Mouse (Mus musculus) midbrain, embryonic 15.5 days (tissue): ENCODE results near the gene Vps18. TPM values are rescaled to one million over a fixed set of nuclear protein-coding genes. Genes with fewer than 3 reads are reported as not detected.

Experiments used
- ATAC-seq: fragments of 200-750 bp; cut with Nextera tagmentation; replicated peaks from 2 replicates; pipeline ENCODE4 v1.8.0; 2017; ENCODE audit warnings: moderate TSS enrichment
- H3K27ac ChIP-seq: fragments of 300-500 bp; sonication (generic); 2 replicates; pipeline ENCODE4 v1.5.1; 2015; ENCODE audit warnings: mild to moderate bottlenecking, inconsistent platforms
- H3K27me3 ChIP-seq: fragments of 300-500 bp; sonication (generic); replicated peaks from 2 replicates; pipeline ENCODE4 v1.6.1; 2015; ENCODE audit warnings: inconsistent platforms
- H3K36me3 ChIP-seq: fragments of 300-500 bp; sonication (generic); replicated peaks from 2 replicates; pipeline ENCODE4 v1.6.1; 2015; ENCODE audit warnings: inconsistent platforms
- H3K4me1 ChIP-seq: fragments of 300-500 bp; sonication (generic); 2 replicates; pipeline ENCODE4 v1.6.1; 2015; ENCODE audit warnings: inconsistent platforms
- H3K4me2 ChIP-seq: fragments of 300-500 bp; sonication (generic); 2 replicates; pipeline ENCODE4 v1.6.1; 2015; ENCODE audit warnings: inconsistent platforms, mild to moderate bottlenecking, moderate library complexity
- H3K4me3 ChIP-seq: fragments of 300-500 bp; sonication (generic); 2 replicates; pipeline ENCODE4 v1.5.1; 2015; ENCODE audit warnings: mild to moderate bottlenecking, inconsistent platforms
- H3K9ac ChIP-seq: fragments of 300-500 bp; sonication (generic); 2 replicates; pipeline ENCODE4 v1.6.1; 2015; ENCODE audit warnings: mild to moderate bottlenecking, inconsistent platforms
- H3K9me3 ChIP-seq: fragments of 300-500 bp; sonication (generic); 2 replicates; pipeline ENCODE4 v1.6.1; 2016; ENCODE audit warnings: inconsistent platforms
- WGBS: fragments of 180-500 bp; shearing (Covaris S2); methylation state at CpG from one replicate; pipeline ENCODE4 v1.1.7; 2015; ENCODE audit warnings: mixed read lengths; 5-methylcytosine and 5-hydroxymethylcytosine counted together
- polyA plus RNA-seq: library from polyadenylated mRNA; unstranded; fragments of >200 nt; fragmentation: Nextera tagmentation; extraction: Ambion mirVana; gene quantifications from 2 replicates; pipeline ENCODE4 v1.2.1, GENCODE M21; 2015

Gene Vps18
- polyA plus RNA-seq, 1 experiment from 2014 or later: 32.3 TPM

GRCm38 (mm10) chr2:119262978-119263377 lies 25.6 kb upstream of the Vps18 start:
- WGBS: 46% methylated on average over 8 of the region's 8 CpGs
- no peaks in the 10 kb centered on the region for H3K27me3 ChIP-seq
- no peak overlapping the region for H3K27ac ChIP-seq
- H3K36me3 ChIP-seq: no peaks in the 10 kb centered on the region
- H3K4me3 ChIP-seq: no peak overlapping the region
- H3K9me3 ChIP-seq: no peaks in the 10 kb centered on the region
- H3K9ac ChIP-seq: no peak overlapping the region
- ATAC-seq: no peak
- H3K4me2 ChIP-seq: no peak overlapping the region
- no peaks in the 10 kb centered on the region; the same call in 1 of the 2 replicates for H3K4me1 ChIP-seq

- H3K36me3 ChIP-seq: no peaks in the 10 kb centered on the region
- H3K27me3 ChIP-seq: no peaks in the 10 kb centered on the region
- H3K4me3 ChIP-seq: no peak overlapping the region
- H3K9ac ChIP-seq: no peak overlapping the region
- 88% methylated on average over 5 of the region's 5 CpGs for WGBS
- ATAC-seq: no peak
- H3K27ac ChIP-seq: no peak overlapping the region
- H3K9me3 ChIP-seq: no peaks in the 10 kb centered on the region
- no peak overlapping the region for H3K4me2 ChIP-seq
- H3K4me1 ChIP-seq: peaks cover 5% of the 10 kb centered on the region
These were observed 24.7 kb upstream of the Vps18 start for GRCm38 (mm10) chr2:119263813-119264212.

- H3K36me3 ChIP-seq: no peaks in the 10 kb centered on the region
- H3K4me1 ChIP-seq: peaks cover 23% of the 10 kb centered on the region
- H3K27me3 ChIP-seq: no peaks in the 10 kb centered on the region; the same call in 1 of the 2 replicates
- WGBS: 44% methylated on average over 9 of the region's 9 CpGs
- H3K27ac ChIP-seq: peak overlapping the region; percentile 85
- H3K9me3 ChIP-seq: no peaks in the 10 kb centered on the region
- H3K4me2 ChIP-seq: peak overlapping the region; percentile 63
- peak overlapping the region; percentile 61 for H3K4me3 ChIP-seq
- no peak; the same call in 1 of the 2 replicates for ATAC-seq
- peak overlapping the region; percentile 75 for H3K9ac ChIP-seq
These were observed 18.3 kb upstream of the Vps18 start for GRCm38 (mm10) chr2:119270286-119270642.

GRCm38 (mm10) chr2:119270643-119271331 lies 17.8 kb upstream of the Vps18 start, which contains the start of gene Rhov:
TSS of gene Rhov (minus strand) at chr2:119271272.
- under 1% methylated on average over 49 of the region's 49 CpGs for WGBS
- peak; percentile 89 for ATAC-seq
- H3K4me1 ChIP-seq: peaks cover 23% of the 10 kb centered on the region

GRCm38 (mm10) chr2:119274126-119274525 lies 14.4 kb upstream of the Vps18 start:
- no peaks in the 10 kb centered on the region; the same call in 1 of the 2 replicates for H3K27me3 ChIP-seq
- no peak for ATAC-seq
- no peaks in the 10 kb centered on the region for H3K36me3 ChIP-seq
- no peaks in the 10 kb centered on the region for H3K9me3 ChIP-seq
- peaks cover 15% of the 10 kb centered on the region for H3K4me1 ChIP-seq
- 79% methylated on average over 1 of the region's 1 CpGs for WGBS
- no peak overlapping the region for H3K27ac ChIP-seq
- no peak overlapping the region for H3K9ac ChIP-seq
- no peak overlapping the region for H3K4me3 ChIP-seq
- no peak overlapping the region for H3K4me2 ChIP-seq

More at GRCm38 (mm10) chr2:119270643-119271331, 17.8 kb upstream of the Vps18 start, which contains the start of gene Rhov:
- Histone ChIP-seq H3K4me3 (peak within 1 kb of the TSS; percentile 61), H3K27ac (peak within 1 kb of the TSS; percentile 85), H3K27me3 (no peaks in the 10 kb centered on the region; the same call in 1 of the 2 replicates), H3K36me3 (no peaks in the 10 kb centered on the region), H3K4me2 (peak within 1 kb of the TSS; percentile 63), H3K9me3 (no peaks in the 10 kb centered on the region), H3K9ac (peak within 1 kb of the TSS; percentile 75)

- WGBS: 83% methylated on average over 7 of the region's 7 CpGs
- Histone ChIP-seq H3K9me3 (no peaks in the 10 kb centered on the region), H3K27ac (no peak overlapping the region), H3K9ac (no peak overlapping the region), H3K27me3 (no peaks in the 10 kb centered on the region), H3K4me2 (no peak overlapping the region), H3K36me3 (no peaks in the 10 kb centered on the region), H3K4me1 (no peaks in the 10 kb centered on the region), H3K4me3 (no peak overlapping the region)
- no peak for ATAC-seq
These were observed 11.6 kb upstream of the Vps18 start for GRCm38 (mm10) chr2:119276926-119277325.

- Histone ChIP-seq H3K36me3 (no peaks in the 10 kb centered on the region), H3K27me3 (no peaks in the 10 kb centered on the region), H3K27ac (no peak overlapping the region), H3K9me3 (no peaks in the 10 kb centered on the region), H3K9ac (no peak overlapping the region), H3K4me1 (no peaks in the 10 kb centered on the region), H3K4me2 (no peak overlapping the region), H3K4me3 (no peak overlapping the region)
- no peak for ATAC-seq
- 92% methylated on average over 23 of the region's 23 CpGs for WGBS
These were observed 10.7 kb upstream of the Vps18 start for GRCm38 (mm10) chr2:119277810-119278209.

GRCm38 (mm10) chr2:119281899-119282565 lies 6.5 kb upstream of the Vps18 start:
- Histone ChIP-seq H3K4me3 (no peak overlapping the region), H3K4me2 (no peak overlapping the region), H3K27ac (no peak overlapping the region), H3K27me3 (no peaks in the 10 kb centered on the region), H3K9ac (no peak overlapping the region), H3K36me3 (no peaks in the 10 kb centered on the region), H3K9me3 (no peaks in the 10 kb centered on the region), H3K4me1 (no peaks in the 10 kb centered on the region)
- 95% methylated on average over 7 of the region's 7 CpGs for WGBS
- no peak for ATAC-seq

- Histone ChIP-seq H3K4me2 (no peak overlapping the region), H3K9me3 (no peaks in the 10 kb centered on the region), H3K4me1 (peaks cover 22% of the 10 kb centered on the region), H3K9ac (no peak overlapping the region), H3K27ac (no peak overlapping the region), H3K27me3 (no peaks in the 10 kb centered on the region), H3K36me3 (0 out of 2 replicates have a peak, but pooled peaks cover 8% of the 10 kb centered on the region), H3K4me3 (no peak overlapping the region)
- no peak for ATAC-seq
- WGBS: 90% methylated on average over 5 of the region's 5 CpGs
These were observed 1.2 kb upstream of the Vps18 start for GRCm38 (mm10) chr2:119287372-119287771.

- peak; percentile 32; the same call in 1 of the 2 replicates for ATAC-seq
- peak overlapping the region; percentile 60 for H3K27ac ChIP-seq
- peak overlapping the region; percentile 92 for H3K4me2 ChIP-seq
- peak overlapping the region; percentile 70 for H3K4me3 ChIP-seq
- H3K4me1 ChIP-seq: peaks cover 22% of the 10 kb centered on the region
- H3K36me3 ChIP-seq: peaks cover 20% of the 10 kb centered on the region; the same call in 1 of the 2 replicates
- H3K9me3 ChIP-seq: no peaks in the 10 kb centered on the region
- H3K9ac ChIP-seq: peak overlapping the region; percentile 69
- H3K27me3 ChIP-seq: no peaks in the 10 kb centered on the region
- 3% methylated on average over 11 of the region's 11 CpGs for WGBS
These were observed 475 bp downstream of the Vps18 start for GRCm38 (mm10) chr2:119289014-119289416.

- H3K9ac ChIP-seq: no peak overlapping the region
- H3K36me3 ChIP-seq: peaks cover 24% of the 10 kb centered on the region; the same call in 1 of the 2 replicates
- H3K9me3 ChIP-seq: no peaks in the 10 kb centered on the region
- H3K27me3 ChIP-seq: no peaks in the 10 kb centered on the region
- H3K27ac ChIP-seq: no peak overlapping the region
- peaks cover 22% of the 10 kb centered on the region for H3K4me1 ChIP-seq
- H3K4me3 ChIP-seq: no peak overlapping the region
- ATAC-seq: no peak
- 94% methylated on average over 5 of the region's 5 CpGs for WGBS
- no peak overlapping the region for H3K4me2 ChIP-seq
These were observed 3.7 kb downstream of the Vps18 start for GRCm38 (mm10) chr2:119292281-119292680.

GRCm38 (mm10) chr2:119292852-119293251 lies 4.3 kb downstream of the Vps18 start:
- peaks cover 30% of the 10 kb centered on the region; the same call in 1 of the 2 replicates for H3K36me3 ChIP-seq
- no peak overlapping the region for H3K9ac ChIP-seq
- 90% methylated on average over 17 of the region's 17 CpGs for WGBS
- no peak overlapping the region for H3K4me2 ChIP-seq
- H3K4me1 ChIP-seq: peaks cover 20% of the 10 kb centered on the region
- no peak overlapping the region for H3K4me3 ChIP-seq
- ATAC-seq: no peak
- no peak overlapping the region for H3K27ac ChIP-seq
- no peaks in the 10 kb centered on the region for H3K9me3 ChIP-seq
- no peaks in the 10 kb centered on the region for H3K27me3 ChIP-seq
